Mouse (Mus musculus) gastrocnemius, postnatal 36 days (tissue): Measurements from ENCODE around the gene Samd8. TPM values are rescaled to one million over a fixed set of nuclear protein-coding genes. Genes with fewer than 3 reads are reported as not detected.
A peak's percentile ranks its signal among the peaks of the same experiment; 100 is the strongest.

Source experiments
- DNase-seq, 2 experiments: peaks; one replicate each; pipeline ENCODE4 v3.0.0; 2022
- intact Hi-C: fragments of 180-260 bp; cut with DNase I; formaldehyde crosslinking; loops from one replicate; pipeline ENCODE4 v1.15.1; 2025
- total RNA-seq, 2 experiments: library from RNA; stranded (reverse); gene quantifications; 2 replicates each; pipeline ENCODE4 v1.2.3; 2021

The Samd8 gene
- total RNA-seq, 2 experiments from 2014 or later: 39.3 to 42.4 TPM

DNA sequence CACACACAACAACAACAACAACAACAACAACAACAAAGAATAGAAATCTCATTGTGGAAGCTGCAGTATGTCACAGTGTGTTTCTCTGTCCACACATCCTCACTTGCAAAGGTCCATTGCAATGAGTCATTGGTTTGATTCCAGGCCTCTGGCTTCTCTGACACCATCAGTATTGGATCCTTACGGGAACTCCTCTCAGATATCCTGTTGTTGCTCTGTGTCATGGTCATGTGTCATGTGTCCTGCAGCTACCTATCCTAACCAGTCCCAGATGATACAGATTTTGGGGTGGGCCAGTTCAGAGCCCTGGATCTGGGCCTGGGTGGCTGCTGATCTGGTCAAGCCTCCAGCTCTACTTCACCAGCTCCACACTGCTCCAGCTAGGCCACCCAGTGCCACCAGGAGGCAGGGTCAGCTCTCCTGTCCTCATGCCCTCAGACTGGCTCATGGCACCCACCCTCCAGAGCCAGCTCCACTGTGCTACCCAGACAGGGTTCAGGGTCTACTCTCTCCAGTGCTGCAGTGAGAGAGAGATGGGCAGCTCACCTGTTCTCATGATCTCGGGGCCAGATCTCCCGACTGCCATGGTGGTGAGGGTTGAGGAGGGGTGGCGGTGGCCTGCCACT is 70.7 kb downstream of the Samd8 start:
- DNase-seq: no peak
- intact Hi-C loops: loop anchor here (5.0 kb wide), 1 partner anchor 1159 kb away; no protein-coding TSS in a partner anchor

DNA sequence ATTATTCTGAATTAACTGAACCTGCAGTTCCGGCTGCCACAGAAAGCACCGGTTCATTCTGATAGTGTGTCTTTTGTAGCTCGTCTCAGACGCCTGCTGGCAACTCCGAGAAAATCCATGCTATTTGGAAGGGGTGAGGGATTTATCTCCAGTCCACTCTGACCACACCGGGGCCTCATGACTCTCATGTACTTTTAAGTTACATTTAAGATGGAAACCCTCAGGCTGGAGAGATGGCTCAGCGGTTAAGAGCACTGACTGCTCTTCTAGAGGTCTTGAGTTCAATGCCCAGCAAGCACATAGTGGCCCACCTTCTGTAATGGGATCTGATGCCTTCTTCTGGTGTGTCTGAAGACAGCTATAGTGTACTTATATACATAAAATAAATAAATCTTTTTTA is 72.0 kb downstream of the Samd8 start:
- DNase-seq: no peak
- intact Hi-C loops: loop anchor here (5.0 kb wide), 1 partner anchor 1160 kb away; no protein-coding TSS in a partner anchor

DNA sequence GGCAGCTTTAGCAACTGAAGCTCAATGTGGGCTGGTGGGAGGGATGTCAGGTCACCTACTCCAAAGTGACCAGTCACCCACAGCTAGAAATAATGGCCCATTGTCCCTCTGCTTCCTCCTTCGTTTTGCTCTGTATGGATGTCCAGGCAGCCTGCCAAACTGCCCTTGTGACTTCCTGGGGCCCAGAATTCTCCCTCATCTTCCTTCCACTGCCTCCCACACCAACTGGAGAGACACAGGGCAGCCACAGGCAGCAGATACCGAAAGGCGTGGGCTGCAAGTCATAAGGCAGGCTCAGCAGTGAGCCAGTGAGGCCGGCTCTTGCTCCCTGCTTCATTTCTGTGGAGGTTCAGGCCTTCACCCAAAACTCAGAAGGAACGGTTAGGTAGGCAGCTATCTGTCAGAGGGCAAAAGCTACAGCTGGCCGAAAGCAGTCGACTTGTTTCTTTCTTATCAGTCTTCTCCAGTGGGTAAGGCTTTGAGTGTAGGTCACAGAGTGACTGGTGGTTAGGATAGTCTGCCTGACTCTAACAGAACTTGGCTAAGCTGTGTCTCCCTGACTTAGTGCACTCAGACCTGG is 72.6 kb downstream of the Samd8 start:
- peak; percentile 61 to 62 for DNase-seq
- intact Hi-C loops: loop anchor here (5.0 kb wide), 1 partner anchor 1161 kb away; no protein-coding TSS in a partner anchor

DNA sequence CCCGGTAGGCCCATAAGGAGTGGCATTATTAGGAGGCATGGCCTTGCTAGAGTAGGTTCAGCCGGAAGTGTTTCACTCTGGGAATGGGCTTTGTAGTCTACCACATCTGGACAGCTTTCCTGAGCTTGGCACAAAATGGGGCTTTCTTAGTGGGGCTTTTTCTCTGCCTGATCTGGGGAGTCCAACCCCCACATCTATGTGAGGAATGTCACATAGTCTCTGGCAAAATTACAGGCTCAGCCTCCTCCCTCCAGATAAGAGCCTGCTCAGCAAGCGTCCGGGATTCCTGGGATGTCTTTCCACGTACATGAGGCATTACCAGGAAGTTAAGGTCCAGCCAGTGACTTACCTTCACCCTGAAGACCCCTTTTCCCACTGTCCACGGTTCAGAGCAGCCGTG is 73.6 kb downstream of the Samd8 start:
- intact Hi-C loops: loop anchor here (5.0 kb wide), 1 partner anchor 1162 kb away; no protein-coding TSS in a partner anchor

DNA sequence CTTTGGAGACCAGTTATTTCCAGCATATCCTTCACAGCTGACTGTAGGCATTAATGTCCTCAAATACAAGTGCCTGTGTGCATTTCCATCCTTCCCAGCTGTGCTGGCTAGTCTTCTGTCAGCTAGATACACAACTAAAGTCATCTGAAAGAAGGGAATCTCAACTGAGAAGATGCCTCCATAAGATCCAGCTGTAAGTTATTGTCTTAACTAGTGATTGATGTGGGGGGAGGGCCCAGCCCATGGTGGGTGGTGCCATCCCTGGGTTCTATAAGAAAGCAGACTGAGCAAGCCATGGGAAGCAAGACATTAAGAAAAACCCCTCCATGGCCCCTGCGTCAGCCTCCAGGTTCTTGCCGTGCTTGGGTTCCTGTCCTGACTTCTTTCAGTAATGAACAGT is 74.6 kb downstream of the Samd8 start, which contains the start of gene Vdac2:
Vdac2 (plus strand) TSS at position 301 of the 400 bp plus-strand sequence.
- DNase-seq: no peak
- intact Hi-C loops: loop anchor here (5.0 kb wide), 1 partner anchor 1163 kb away; no protein-coding TSS in a partner anchor

More for the DNA sequence above, 73.6 kb downstream of the Samd8 start:
- DNase-seq: no peak

DNA sequence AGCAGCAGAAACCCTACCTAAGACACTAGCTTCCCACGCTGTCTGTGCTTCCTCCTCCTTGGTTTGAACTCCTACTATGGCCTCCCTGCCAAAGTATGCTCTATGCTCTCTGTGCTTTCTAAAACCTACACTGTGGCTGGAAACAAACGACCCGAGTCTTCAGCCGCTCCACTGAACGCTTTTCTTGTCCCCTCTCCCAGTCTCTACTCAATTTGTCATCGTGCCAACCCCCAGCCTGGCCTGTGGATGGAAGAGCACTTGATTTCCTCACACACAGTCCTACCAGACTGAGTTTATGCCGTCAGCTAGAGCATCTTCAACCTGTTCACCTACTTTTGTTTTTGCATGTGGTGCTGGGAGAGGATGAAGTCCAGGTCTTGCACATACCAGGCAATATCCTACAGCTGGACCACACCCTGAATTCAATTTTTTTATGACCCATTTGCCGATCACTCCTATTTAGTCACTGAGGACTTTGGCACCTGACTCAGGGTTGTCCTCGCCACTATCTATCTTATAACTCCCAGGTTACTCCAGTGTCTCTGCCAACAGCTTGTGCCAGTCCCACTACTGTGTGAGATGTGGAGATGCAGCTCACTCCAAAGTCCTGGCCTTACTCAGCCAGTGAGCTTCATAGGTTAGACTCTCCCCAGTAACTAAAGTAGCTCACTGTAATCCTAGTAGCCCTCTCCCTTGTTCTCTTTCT is 75.6 kb downstream of the Samd8 start:
- DNase-seq: no peak
- intact Hi-C loops: no loop called here

DNA sequence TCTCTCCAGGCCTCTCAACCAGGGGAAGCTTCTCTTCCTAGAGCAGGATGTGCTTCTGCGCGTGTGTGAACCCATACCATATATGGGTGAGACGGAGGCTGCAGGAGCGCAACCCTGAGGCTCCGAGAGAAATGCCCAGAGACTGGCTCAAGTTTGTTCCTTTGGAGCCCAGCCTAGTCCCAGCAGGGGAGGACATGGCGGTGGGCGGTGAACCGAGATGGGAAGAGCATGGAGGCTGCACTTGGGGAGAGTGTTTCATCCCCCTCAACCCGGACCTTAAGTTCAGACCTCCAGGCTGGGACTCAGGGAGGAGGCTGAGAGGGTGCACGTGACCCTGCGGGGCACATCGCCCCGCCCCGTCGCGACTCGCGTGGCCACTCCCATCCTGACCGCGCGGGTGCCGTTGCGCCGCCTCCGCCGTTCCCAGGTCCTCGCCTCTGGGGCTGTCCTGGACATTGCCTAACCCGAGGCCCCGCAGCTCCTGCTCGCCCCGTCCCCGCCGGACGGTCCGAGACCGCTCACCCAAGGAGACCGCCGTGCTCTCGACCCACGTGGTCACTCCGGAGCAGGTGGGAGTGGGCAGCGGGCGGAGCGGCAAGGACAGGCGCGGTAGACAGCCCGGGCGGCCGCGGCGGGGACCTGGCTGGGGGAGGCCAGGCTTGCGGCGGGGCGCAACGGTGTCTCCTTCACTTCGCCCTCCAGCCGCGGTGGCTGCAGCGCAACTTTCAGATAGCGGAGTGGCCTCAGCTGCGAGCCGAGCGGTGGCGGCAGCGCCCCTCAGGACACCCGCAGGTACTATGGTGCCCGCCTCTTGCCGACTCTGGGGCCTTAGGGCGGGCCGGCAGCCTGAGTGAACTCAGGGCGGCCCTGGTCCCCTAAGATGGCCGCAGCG is 80.8 kb downstream of the Samd8 start:
- intact Hi-C loops: no loop called here
- peak; percentile 95 to 97 for DNase-seq

DNA sequence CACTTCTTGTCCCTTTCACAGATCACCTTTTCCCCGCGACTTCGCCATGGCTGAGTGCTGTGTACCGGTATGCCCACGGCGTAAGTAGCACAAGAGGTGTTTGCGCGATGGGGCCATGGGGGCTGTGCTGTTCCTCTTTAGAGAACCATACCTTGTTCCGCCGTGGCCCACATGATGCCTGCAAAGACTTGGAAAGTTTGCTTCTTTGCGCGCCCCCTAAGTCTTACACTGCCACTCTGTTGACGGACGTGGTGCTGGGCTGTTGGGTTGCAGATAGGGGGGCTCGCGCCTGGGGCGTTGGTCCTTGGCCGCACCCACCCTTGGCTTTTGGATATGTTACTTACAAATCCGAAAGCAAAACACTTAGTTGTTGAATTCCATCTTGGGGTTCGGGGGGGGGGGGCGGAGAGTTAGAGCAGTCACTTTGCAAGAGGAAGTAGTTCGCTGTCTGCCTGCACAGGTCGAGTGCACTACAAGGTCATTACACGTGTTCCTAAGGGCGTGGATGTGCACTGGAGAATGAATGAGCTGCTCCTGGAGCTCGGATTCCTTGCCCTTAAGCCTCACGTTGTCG is 81.6 kb downstream of the Samd8 start:
- intact Hi-C loops: no loop called here
- DNase-seq: no peak

DNA sequence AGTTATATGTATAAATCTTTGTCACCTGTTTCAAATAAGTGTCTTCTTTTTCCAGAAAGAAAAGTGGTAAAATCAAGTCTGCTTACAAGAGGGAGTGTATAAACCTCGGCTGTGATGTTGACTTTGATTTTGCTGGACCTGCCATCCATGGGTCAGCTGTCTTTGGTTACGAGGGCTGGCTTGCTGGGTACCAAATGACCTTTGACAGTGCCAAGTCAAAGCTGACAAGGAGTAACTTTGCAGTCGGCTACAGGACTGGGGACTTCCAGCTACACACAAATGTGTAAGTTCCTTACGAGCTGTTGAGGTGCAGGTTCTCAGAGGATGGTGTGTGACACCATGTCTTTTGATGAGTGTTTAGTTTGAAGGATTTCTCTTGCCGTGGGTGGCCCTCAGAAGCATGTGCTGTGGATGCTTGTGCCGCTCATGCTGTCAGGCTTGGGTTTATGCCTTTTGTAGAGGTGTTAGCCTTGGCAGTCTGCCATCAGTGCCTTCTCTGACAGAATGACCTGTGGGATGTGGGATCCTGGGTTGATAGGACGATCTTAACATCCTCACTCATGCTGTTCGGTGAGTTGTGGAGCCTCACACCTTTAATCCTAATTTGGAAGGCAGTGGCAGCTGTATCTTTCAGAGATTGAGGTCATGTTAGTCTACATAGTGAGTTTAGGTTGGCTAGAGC is 88.1 kb downstream of the Samd8 start:
- DNase-seq: no peak
- intact Hi-C loops: no loop called here

DNA sequence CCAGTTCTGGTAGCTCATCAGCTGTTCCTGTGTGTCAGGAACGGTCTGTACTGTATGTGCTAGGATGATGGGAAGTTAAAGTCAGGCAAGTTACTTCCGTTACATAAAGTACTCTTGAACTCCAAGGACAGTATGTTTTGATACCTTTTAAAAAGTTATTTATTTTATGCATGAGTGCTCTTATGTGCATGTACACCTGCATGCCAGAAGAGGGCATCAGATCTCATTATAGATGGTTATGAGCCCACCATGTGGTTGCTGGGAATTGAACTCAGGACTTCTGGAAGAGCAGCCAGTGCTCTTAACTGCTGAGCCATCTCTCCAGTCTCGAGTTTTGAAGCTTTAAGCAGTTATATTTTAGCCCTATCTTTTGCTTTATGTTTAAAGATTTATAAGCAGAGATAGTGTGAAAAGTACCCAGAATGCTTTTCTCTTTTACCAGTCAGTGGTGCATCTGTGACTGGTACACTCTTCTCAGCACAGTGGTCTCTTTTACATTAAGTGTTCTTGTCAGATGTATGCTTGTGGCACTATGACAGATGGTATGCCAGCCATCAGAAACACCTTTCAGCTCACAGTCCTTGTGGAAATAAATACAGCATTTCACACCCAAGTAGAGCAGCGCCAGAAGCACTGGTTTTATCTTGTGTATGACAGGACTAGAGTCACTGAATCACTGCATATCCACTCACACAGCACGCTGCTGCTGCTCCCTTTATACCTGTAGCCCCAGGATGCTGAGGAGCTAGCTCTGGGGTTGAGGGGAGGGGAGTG is 91.7 kb downstream of the Samd8 start:
- intact Hi-C loops: loop anchor here (10.0 kb wide), 1 partner anchor 157 kb away; no protein-coding TSS in a partner anchor
- no peak for DNase-seq

DNA sequence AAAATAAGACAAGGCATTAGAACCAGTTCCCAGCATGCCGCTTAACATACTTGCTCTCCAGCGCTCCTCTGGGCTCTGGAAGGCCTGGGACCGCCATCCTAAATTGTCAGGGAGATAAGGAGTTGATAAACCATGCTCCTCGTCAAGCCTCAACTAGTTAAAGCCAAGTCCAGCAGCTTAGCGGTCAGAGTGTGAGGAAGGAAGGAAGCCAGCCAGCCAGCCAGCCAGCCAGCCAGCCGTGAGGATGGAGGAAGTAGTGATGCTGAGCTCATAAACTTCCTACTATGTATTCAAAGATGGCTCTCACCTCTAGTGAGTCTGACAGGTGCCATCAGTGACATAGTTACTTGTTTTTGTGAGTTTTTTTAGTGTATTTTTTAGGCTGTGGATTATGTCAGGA is 92.9 kb downstream of the Samd8 start:
- intact Hi-C loops: loop anchor here (10.0 kb wide), 1 partner anchor 158 kb away; no protein-coding TSS in a partner anchor
- DNase-seq: no peak

DNA sequence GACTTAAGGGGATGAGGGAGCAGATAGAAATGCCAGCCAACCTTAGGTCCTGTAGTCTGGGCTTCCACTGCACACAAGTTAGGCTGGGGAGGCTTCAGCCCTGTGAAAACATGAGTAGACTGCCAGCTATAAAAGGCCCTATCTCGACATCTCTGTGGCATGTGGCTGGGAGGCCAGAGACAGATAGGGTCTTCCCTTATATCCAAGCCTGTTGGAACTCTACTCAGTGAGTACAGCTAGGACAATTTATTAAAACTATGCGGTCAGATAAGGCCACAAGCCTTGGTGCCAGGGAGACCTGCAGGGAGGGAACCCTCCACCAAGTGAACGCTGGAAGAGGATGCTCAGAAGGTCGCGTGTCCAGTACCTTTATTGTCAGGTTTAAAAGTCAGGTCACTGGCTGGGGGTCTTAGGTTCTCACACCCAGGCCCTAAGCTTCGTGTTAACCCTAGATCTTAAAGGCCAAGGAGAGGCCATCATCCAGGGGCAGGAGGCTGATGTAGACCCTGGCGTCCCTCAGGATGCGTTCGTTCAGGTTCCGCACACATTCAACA is 96.6 kb downstream of the Samd8 start:
- intact Hi-C loops: loop anchor here (10.0 kb wide), 1 partner anchor 162 kb away; no protein-coding TSS in a partner anchor

DNA sequence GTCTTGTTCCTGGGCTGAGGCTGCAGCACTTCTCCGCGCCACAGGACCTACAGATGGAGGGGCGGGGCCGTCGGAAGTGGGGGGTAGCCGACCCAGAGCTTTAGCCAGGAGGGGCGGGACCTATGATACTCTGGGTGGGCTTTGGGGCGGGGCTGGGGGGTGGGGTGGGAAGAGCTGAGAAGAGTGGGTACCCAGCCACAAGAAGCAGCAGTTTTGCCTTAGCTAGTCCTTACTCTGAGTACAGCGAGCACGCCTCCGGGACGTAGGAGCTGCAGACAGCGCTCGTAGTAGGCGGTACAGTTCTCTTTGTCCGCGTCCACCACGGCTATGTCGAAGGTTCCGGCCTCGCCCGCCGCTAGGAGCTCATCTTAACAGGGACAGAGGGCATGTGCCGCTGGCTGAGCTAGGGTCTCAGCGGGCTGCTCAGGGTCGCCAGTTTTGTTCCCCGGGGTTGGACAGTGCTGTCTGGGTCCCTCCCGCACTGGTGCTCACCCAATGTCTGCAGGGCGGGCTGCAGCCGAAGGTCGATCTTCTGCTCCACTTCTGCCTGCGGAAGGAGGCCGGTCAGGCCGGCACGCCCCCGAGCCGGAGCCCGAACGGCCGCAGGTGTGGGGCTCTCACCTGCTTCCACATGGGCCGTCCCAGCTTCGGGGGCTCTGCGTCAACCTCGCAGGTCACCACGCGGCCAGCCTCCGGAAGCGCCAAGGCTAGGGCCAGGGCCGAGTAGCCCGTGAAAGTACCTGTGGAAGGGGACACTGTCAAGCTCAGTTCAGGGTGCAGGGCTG is 97.2 kb downstream of the Samd8 start:
- no peak for DNase-seq
- intact Hi-C loops: loop anchor here (1.0 to 10.0 kb wide), 2 partner anchors 34 to 163 kb away; no protein-coding TSS in a partner anchor

More for the DNA sequence above, 96.6 kb downstream of the Samd8 start:
- no peak for DNase-seq
